In the genomic region with DNA sequence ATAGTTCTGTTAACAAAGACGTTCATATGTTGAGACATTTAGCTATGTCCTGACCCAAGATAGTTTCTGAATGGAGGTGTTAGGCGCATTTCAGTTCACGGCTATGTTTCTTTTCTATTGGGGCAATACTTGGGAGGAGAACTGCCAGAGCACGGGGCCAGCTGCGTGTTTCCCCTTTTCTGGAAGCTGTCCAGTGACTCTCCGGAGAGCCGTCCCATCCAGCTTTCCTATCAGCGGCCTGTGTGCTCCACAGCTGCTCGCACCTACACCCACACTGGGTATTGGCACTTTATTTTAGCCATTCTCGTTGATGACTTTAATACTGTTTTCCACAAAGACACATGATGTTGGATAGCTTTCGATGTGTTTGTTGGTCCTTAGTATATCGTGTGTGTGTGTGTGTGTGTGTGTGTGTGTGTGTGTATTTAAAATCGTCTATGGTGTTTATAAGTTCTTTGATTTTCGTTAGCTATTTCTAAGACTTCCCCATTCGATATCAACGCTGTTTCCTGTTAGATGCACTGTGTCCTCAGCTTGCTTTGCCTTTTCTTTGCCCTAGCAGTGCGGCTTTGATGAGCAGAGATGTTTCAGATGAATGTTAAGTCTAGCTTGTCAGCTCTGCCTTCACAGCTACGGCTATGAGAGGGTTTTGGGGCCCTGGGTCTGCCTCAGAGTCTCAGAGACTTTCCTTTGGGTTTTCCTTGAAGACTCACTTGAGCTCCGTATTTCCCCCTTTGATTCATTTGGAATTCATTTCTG, we compare ENCODE assay signal across 12 mouse cellular contexts. TPM values are rescaled to one million over a fixed set of nuclear protein-coding genes. Genes with fewer than 3 reads are reported as not detected.
DNase-seq lines count a peak whose midpoint lies in the region; ATAC-seq and TF ChIP-seq lines count a peak whose summit lies in the region.
"Had no signal": no experiment of that assay in that cellular context is flagged by ENCODE, and none has a peak within 500 bp of the region (broad histone marks: within the 10 kb centered on the region; RNA-seq: fewer than 3 reads in every experiment).

No protein-coding gene starts in this region.

- no peaks in the 10 kb centered on the region for H3K4me1 ChIP-seq in intestine, embryonic 14.5 days (replicated peaks; ENCODE audit: control insufficient read depth, insufficient read depth, low read length)
- no peaks in the 10 kb centered on the region for H3K4me1 ChIP-seq in intestine, embryonic 15.5 days (replicated peaks)
- H3K4me1 ChIP-seq in heart, embryonic 16.5 days (ENCODE audit: control insufficient read depth, insufficient read depth, low read length): peaks cover 43% of the 10 kb centered on the region
- peaks cover 4% of the 10 kb centered on the region; the same call in 1 of the 2 replicates for H3K4me1 ChIP-seq in forebrain, embryonic 10.5 days
- H3K4me1 ChIP-seq: limb, embryonic 13.5 days; midbrain, embryonic 13.5 days; stomach, embryonic 15.5 days had no signal

- no peak for TF ChIP-seq CTCF in gastrocnemius, adult 2 months (IDR thresholded peaks at IDR 0.05)

- H3K9ac ChIP-seq in intestine, embryonic 14.5 days (ENCODE audit: low read length): no peak overlapping the region
- no peak overlapping the region for H3K9ac ChIP-seq in intestine, embryonic 15.5 days
- peak overlapping the region; percentile 15 for H3K9ac ChIP-seq in heart, embryonic 16.5 days (ENCODE audit: low read length)
- H3K9ac ChIP-seq: hindbrain, embryonic 15.5 days; limb, embryonic 13.5 days; midbrain, embryonic 13.5 days; stomach, embryonic 15.5 days had no signal

- no peak overlapping the region for H3K27ac ChIP-seq in intestine, embryonic 14.5 days (ENCODE audit: low read depth)
- no peak overlapping the region for H3K27ac ChIP-seq in intestine, embryonic 15.5 days
- peak overlapping the region; percentile 28; the same call in 1 of the 2 replicates for H3K27ac ChIP-seq in gastrocnemius, adult 2 months
- H3K27ac ChIP-seq in heart, embryonic 16.5 days (ENCODE audit: low read length): peak overlapping the region; percentile 78
- peak overlapping the region; percentile 37 for H3K27ac ChIP-seq in macrophage
- H3K27ac ChIP-seq in forebrain, embryonic 10.5 days: no peak overlapping the region
- H3K27ac ChIP-seq: hindbrain, embryonic 15.5 days; limb, embryonic 13.5 days; midbrain, embryonic 13.5 days; stomach, embryonic 15.5 days had no signal

- DNase-seq in intestine, embryonic 14.5 days (ENCODE audit: low spot score): peak; percentile 45
- peak; percentile 70 for DNase-seq in gastrocnemius, adult 2 months
- DNase-seq in forebrain, embryonic 10.5 days (ENCODE audit: extremely low spot score, low spot score): no peak
- DNase-seq in left cerebral cortex, adult 11 months (ENCODE audit: low spot score): no peak
- no peak for DNase-seq in layer of hippocampus, adult 9-11 months

- H3K4me2 ChIP-seq in intestine, embryonic 14.5 days (ENCODE audit: low read length): no peak overlapping the region
- H3K4me2 ChIP-seq in intestine, embryonic 15.5 days (replicated peaks): no peak overlapping the region
- H3K4me2 ChIP-seq in heart, embryonic 16.5 days (ENCODE audit: low read depth, low read length): peak overlapping the region; percentile 49
- H3K4me2 ChIP-seq: hindbrain, embryonic 15.5 days; limb, embryonic 13.5 days; midbrain, embryonic 13.5 days; stomach, embryonic 15.5 days had no signal

- intact Hi-C loops in gastrocnemius, adult 2 months (cut with DNase I): no loop called here

- H3K4me3 ChIP-seq in intestine, embryonic 14.5 days (ENCODE audit: low read depth, low read length): no peak overlapping the region
- no peak overlapping the region for H3K4me3 ChIP-seq in intestine, embryonic 15.5 days (replicated peaks)
- H3K4me3 ChIP-seq in gastrocnemius, adult 2 months: peak overlapping the region; percentile 31
- 0 out of 2 replicates have a peak overlapping the region, but pooled peaks have one; percentile 4 for H3K4me3 ChIP-seq in heart, embryonic 16.5 days (ENCODE audit: low read length)
- H3K4me3 ChIP-seq in macrophage (ENCODE audit: inconsistent target): no peak overlapping the region
- no peak overlapping the region for H3K4me3 ChIP-seq in forebrain, embryonic 10.5 days
- H3K4me3 ChIP-seq: hindbrain, embryonic 15.5 days; limb, embryonic 13.5 days; midbrain, embryonic 13.5 days; stomach, embryonic 15.5 days had no signal

- no peaks in the 10 kb centered on the region for H3K9me3 ChIP-seq in intestine, embryonic 14.5 days (ENCODE audit: control insufficient read depth, low read length)
- no peaks in the 10 kb centered on the region for H3K9me3 ChIP-seq in intestine, embryonic 15.5 days
- no peaks in the 10 kb centered on the region for H3K9me3 ChIP-seq in heart, embryonic 16.5 days (replicated peaks; ENCODE audit: control insufficient read depth, low read length)
- H3K9me3 ChIP-seq in forebrain, embryonic 10.5 days: no peaks in the 10 kb centered on the region
- H3K9me3 ChIP-seq: hindbrain, embryonic 15.5 days; limb, embryonic 13.5 days; midbrain, embryonic 13.5 days; stomach, embryonic 15.5 days had no signal

- peaks cover 81% of the 10 kb centered on the region for H3K79me2 ChIP-seq in macrophage (ENCODE audit: inconsistent target)

- no peak for ATAC-seq in intestine, embryonic 14.5 days (replicated peaks; ENCODE audit: low FRiP score, low TSS enrichment, low read depth)
- ATAC-seq in intestine, embryonic 15.5 days: no peak
- peak; percentile 79 for ATAC-seq in heart, embryonic 16.5 days (replicated peaks; ENCODE audit: extremely low read depth, insufficient read depth, low FRiP score)
- ATAC-seq: midbrain, embryonic 13.5 days had no signal

- no peaks in the 10 kb centered on the region for H3K36me3 ChIP-seq in intestine, embryonic 14.5 days (ENCODE audit: control insufficient read depth, insufficient read depth, low read length)
- no peaks in the 10 kb centered on the region for H3K36me3 ChIP-seq in intestine, embryonic 15.5 days
- no peaks in the 10 kb centered on the region for H3K36me3 ChIP-seq in heart, embryonic 16.5 days (ENCODE audit: control insufficient read depth, insufficient read depth)
- no peaks in the 10 kb centered on the region for H3K36me3 ChIP-seq in macrophage (ENCODE audit: inconsistent target)
- H3K36me3 ChIP-seq in forebrain, embryonic 10.5 days (replicated peaks): no peaks in the 10 kb centered on the region
- H3K36me3 ChIP-seq: hindbrain, embryonic 15.5 days; limb, embryonic 13.5 days; midbrain, embryonic 13.5 days; stomach, embryonic 15.5 days had no signal

- 76% methylated on average over 19 of the region's 19 CpGs for WGBS in intestine, embryonic 14.5 days
- WGBS in intestine, embryonic 15.5 days: 71% methylated on average over 19 of the region's 19 CpGs
- WGBS in heart, embryonic 16.5 days: 30% methylated on average over 19 of the region's 19 CpGs
- 47% methylated on average over 18 of the region's 19 CpGs for WGBS in macrophage (ENCODE audit: missing documents)
- WGBS in forebrain, embryonic 10.5 days: 89% methylated on average over 19 of the region's 19 CpGs

- H3K27me3 ChIP-seq in intestine, embryonic 14.5 days (replicated peaks; ENCODE audit: control insufficient read depth, insufficient read depth, low read length): no peaks in the 10 kb centered on the region
- no peaks in the 10 kb centered on the region for H3K27me3 ChIP-seq in intestine, embryonic 15.5 days (replicated peaks)
- no peaks in the 10 kb centered on the region for H3K27me3 ChIP-seq in heart, embryonic 16.5 days (ENCODE audit: control insufficient read depth, insufficient read depth, low read length)
- no peaks in the 10 kb centered on the region for H3K27me3 ChIP-seq in forebrain, embryonic 10.5 days (ENCODE audit: poor library complexity, severe bottlenecking)
- H3K27me3 ChIP-seq: hindbrain, embryonic 15.5 days; limb, embryonic 13.5 days; midbrain, embryonic 13.5 days; stomach, embryonic 15.5 days had no signal

RNA-seq across cellular contexts. Expression of a gene that starts 34.2 kb away (rescaled TPM):
- polyA plus RNA-seq in intestine, embryonic 14.5 days (2014; fragmentation: Nextera tagmentation; extraction: Ambion mirVana): 45.8 and 47.0 TPM in 2 replicates
- polyA plus RNA-seq in intestine, embryonic 15.5 days (2015; fragmentation: Nextera tagmentation; extraction: Ambion mirVana): 37.8 and 39.9 TPM in 2 replicates
- total RNA-seq in gastrocnemius, adult 2 months (2021): 10 to 100 TPM; 54.2 to 60.1 TPM
- polyA plus RNA-seq in heart, embryonic 16.5 days (2015; fragmentation: Nextera tagmentation; extraction: Ambion mirVana): 111 and 112 TPM in 2 replicates
- total RNA-seq in macrophage (2018; cell fraction: chromatin; rRNA removed): 1,000 to 10,000 TPM in 2 of 26 experiments, 100 to 1,000 TPM in 24; 279 to 1,204 (median 350) TPM
- 100 to 1,000 TPM in 2 of 26 experiments, 10 to 100 TPM in 24; 62.6 to 103 (median 86.1) TPM for total RNA-seq in macrophage (2018; cell fraction: cytosol; rRNA removed)
- 1,000 to 10,000 TPM in 1 of 26 experiments, 100 to 1,000 TPM in 25; 170 to 1,142 (median 219) TPM for total RNA-seq in macrophage (2018; cell fraction: nucleus; rRNA removed)
- polyA plus RNA-seq in macrophage (2018): 34.7 to 93.5 TPM (median 69.7 TPM) in 3 replicates
- polyA plus RNA-seq in forebrain, embryonic 10.5 days (2016; fragmentation: Nextera tagmentation; extraction: Ambion mirVana): 10.3 and 10.7 TPM in 2 replicates

Comparison
In these comparisons a context has a peak if more than half of its experiments do, and no peak if none do; other contexts are left out.
1. DNase-seq: peak in intestine, embryonic 14.5 days (single experiment) and gastrocnemius, adult 2 months (single experiment); none in forebrain, embryonic 10.5 days (single experiment), left cerebral cortex, adult 11 months (single experiment) and layer of hippocampus, adult 9-11 months (single experiment).
2. H3K27ac ChIP-seq: peak in gastrocnemius, adult 2 months (single experiment), heart, embryonic 16.5 days (single experiment) and macrophage (single experiment); none in intestine, embryonic 14.5 days (single experiment), intestine, embryonic 15.5 days (single experiment) and forebrain, embryonic 10.5 days (single experiment).
3. H3K4me3 ChIP-seq: peak in gastrocnemius, adult 2 months (single experiment) and heart, embryonic 16.5 days (single experiment); none in intestine, embryonic 14.5 days (single experiment), intestine, embryonic 15.5 days (single experiment), macrophage (single experiment) and forebrain, embryonic 10.5 days (single experiment).